Mouse (Mus musculus) thymus, postnatal 14 days (tissue): Measurements from ENCODE around the gene Cd4.

ENCODE experiments used
- DNase-seq: peaks from one replicate; pipeline ENCODE4 v3.0.0; 2021

The Cd4 gene

GRCm38 (mm10) chr6:124887986-124888385 lies at the start of gene Cd4:
Gene Cd4 (minus strand): TSS chr6:124888221.
- peak; percentile 73 for DNase-seq

- no peak for DNase-seq
Measured at GRCm38 (mm10) chr6:124937493-124937892, 49.5 kb upstream of the Cd4 start.

GRCm38 (mm10) chr6:124936681-124937080 lies 48.7 kb upstream of the Cd4 start:
- DNase-seq: no peak

- DNase-seq: no peak
Measured at GRCm38 (mm10) chr6:124934670-124935069, 46.6 kb upstream of the Cd4 start.

- no peak for DNase-seq
Measured at GRCm38 (mm10) chr6:124933127-124933526, 45.1 kb upstream of the Cd4 start.

GRCm38 (mm10) chr6:124932314-124932695 lies 44.3 kb upstream of the Cd4 start:
- no peak for DNase-seq

GRCm38 (mm10) chr6:124931525-124932313 lies 43.7 kb upstream of the Cd4 start:
- peak; percentile 71 for DNase-seq

GRCm38 (mm10) chr6:124930754-124931524 lies 42.9 kb upstream of the Cd4 start, which contains the start of gene Mlf2:
Gene Mlf2 (plus strand): TSS chr6:124931386.
- DNase-seq: peak; percentile 99

GRCm38 (mm10) chr6:124930231-124930630 lies 42.2 kb upstream of the Cd4 start:
- DNase-seq: no peak

GRCm38 (mm10) chr6:124925941-124926340 lies 37.9 kb upstream of the Cd4 start:
- no peak for DNase-seq

GRCm38 (mm10) chr6:124925173-124925793 lies 37.3 kb upstream of the Cd4 start:
- DNase-seq: no peak

GRCm38 (mm10) chr6:124921539-124921938 lies 33.5 kb upstream of the Cd4 start:
- no peak for DNase-seq

GRCm38 (mm10) chr6:124920318-124921085 lies 32.5 kb upstream of the Cd4 start:
- no peak for DNase-seq

- DNase-seq: peak; percentile 72
Measured at GRCm38 (mm10) chr6:124919695-124920317, 31.8 kb upstream of the Cd4 start, which contains the start of gene Ptms. Gene Ptms (minus strand): TSS chr6:124920103.

GRCm38 (mm10) chr6:124918890-124919627 lies 31.0 kb upstream of the Cd4 start:
- no peak for DNase-seq

- DNase-seq: no peak
Measured at GRCm38 (mm10) chr6:124918331-124918690, 30.3 kb upstream of the Cd4 start.

GRCm38 (mm10) chr6:124917518-124918330 lies 29.7 kb upstream of the Cd4 start:
- DNase-seq: peak; percentile 86

GRCm38 (mm10) chr6:124916695-124917517 lies 28.9 kb upstream of the Cd4 start:
- DNase-seq: peak; percentile 95

- peak; percentile 55 for DNase-seq
Measured at GRCm38 (mm10) chr6:124915942-124916694, 28.1 kb upstream of the Cd4 start.
